Mouse (Mus musculus) myocyte (in vitro differentiated cells): ENCODE measurements at regions not wholly inside any gene's neighbourhood (a gene's known extent, or its start where the extent isn't known, plus 50 kb on each side); places are given as distances from the start of the nearest gene placed in this dataset.
"Not testable (repeated sequence)": the region's sequence is repeated elsewhere in the genome, so short reads cannot be mapped to it uniquely, and the experiment has no call there.

Experiments
- H3K27me3 ChIP-seq: one replicate; pipeline ENCODE4 v1.6.1; 2011; ENCODE audit not compliant: control insufficient read depth, insufficient read depth, insufficient read length
- H3K36me3 ChIP-seq: one replicate; pipeline ENCODE4 v1.6.1; 2011; ENCODE audit not compliant: control insufficient read depth, insufficient read depth
- H3K4me2 ChIP-seq: one replicate; pipeline ENCODE4 v1.6.1; 2011; ENCODE audit warnings: low read depth, control low read depth
- H3K4me3 ChIP-seq: one replicate; pipeline ENCODE4 v1.5.1; 2011; ENCODE audit warnings: mild to moderate bottlenecking, control low read depth, moderate library complexity
- H3K79me2 ChIP-seq: one replicate; pipeline ENCODE4 v1.6.1; 2011; ENCODE audit not compliant: control insufficient read depth, insufficient read depth
- H3ac ChIP-seq: one replicate; pipeline ENCODE4 v1.6.1; 2011; ENCODE audit not compliant: control insufficient read depth, insufficient read length
- CEBPB ChIP-seq: IDR thresholded peaks from 2 replicates; pipeline ENCODE4 v1.6.1; 2011; ENCODE audit warnings: mild to moderate bottlenecking, moderate library complexity; ENCODE audit not compliant: poor library complexity, insufficient read depth, severe bottlenecking
- E2F4 ChIP-seq: IDR thresholded peaks from one replicate; pipeline ENCODE4 v1.6.1; 2011; ENCODE audit warnings: mild to moderate bottlenecking, control low read depth, moderate library complexity; ENCODE audit not compliant: insufficient read depth
- MYOD1 ChIP-seq, 3 experiments: IDR thresholded peaks; one replicate each; pipeline ENCODE4 v1.6.1; 2011; ENCODE audit warnings: control low read depth in 2 of 3, low read depth in 2 of 3, mild to moderate bottlenecking in 2 of 3, moderate library complexity in 1 of 3; ENCODE audit not compliant: insufficient read length in 2 of 3, control insufficient read depth in 1 of 3
- MYOG ChIP-seq, 3 experiments: IDR thresholded peaks; one replicate each; pipeline ENCODE4 v1.6.1; 2011; ENCODE audit warnings: control low read depth in 2 of 3, low read depth in 2 of 3, mild to moderate bottlenecking in 2 of 3; ENCODE audit not compliant: insufficient read length in 2 of 3, control insufficient read depth in 1 of 3, insufficient read depth in 1 of 3
- POLR2A ChIP-seq: IDR thresholded peaks from one replicate; pipeline ENCODE4 v1.6.1; 2011; ENCODE audit warnings: low read depth, mild to moderate bottlenecking, control low read depth, moderate library complexity; ENCODE audit not compliant: insufficient read length
- POLR2AphosphoS2 ChIP-seq: IDR thresholded peaks from one replicate; pipeline ENCODE4 v1.6.1; 2011; ENCODE audit warnings: low read depth, control low read depth; ENCODE audit not compliant: insufficient read length
- REST ChIP-seq: IDR thresholded peaks from one replicate; pipeline ENCODE4 v1.6.1; 2011; ENCODE audit warnings: mild to moderate bottlenecking, control low read depth, moderate library complexity; ENCODE audit not compliant: insufficient read depth, insufficient read length
- SRF ChIP-seq: IDR thresholded peaks from one replicate; pipeline ENCODE4 v1.6.1; 2011; ENCODE audit warnings: low read depth; ENCODE audit not compliant: control insufficient read depth, insufficient read length
- TCF3 ChIP-seq: IDR thresholded peaks from one replicate; pipeline ENCODE4 v1.6.1; 2011; ENCODE audit warnings: low read depth, control low read depth; ENCODE audit not compliant: insufficient read length
- USF1 ChIP-seq: IDR thresholded peaks from one replicate; pipeline ENCODE4 v1.6.1; 2011; ENCODE audit warnings: low read depth, mild to moderate bottlenecking, control low read depth, moderate library complexity

DNA sequence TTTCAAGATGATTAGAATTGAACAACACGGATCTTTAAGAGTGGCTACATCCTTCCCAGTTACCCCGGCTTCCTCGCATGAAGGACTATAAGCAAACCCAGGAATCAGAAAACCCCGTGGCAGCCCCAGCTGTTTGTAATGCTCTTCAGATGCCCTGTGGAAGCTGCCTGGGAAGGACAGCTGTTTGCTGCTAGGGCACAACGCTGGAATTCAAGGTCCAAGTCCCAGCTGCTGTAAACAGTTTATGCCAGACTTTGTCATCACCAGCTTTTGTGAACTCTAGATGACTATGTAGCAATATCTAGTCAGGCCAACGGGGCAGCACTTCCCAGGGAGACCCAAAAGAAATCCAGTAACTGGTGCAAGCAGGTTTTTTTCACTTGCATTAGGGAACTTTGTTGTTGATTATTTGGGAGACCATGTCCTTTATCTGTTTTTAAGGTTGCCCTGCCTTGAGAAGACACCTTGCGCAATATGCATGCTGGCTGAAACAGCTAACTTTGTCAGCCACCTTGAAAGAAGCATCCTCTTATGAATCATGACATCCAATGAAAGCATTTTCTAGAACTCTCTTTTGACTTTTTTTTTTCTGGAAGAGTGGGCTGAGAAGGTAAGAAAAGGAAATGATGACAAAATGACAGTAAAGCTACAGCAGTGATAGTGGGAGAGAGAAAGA is 481.5 kb upstream of the Dab2 start:
- H3ac ChIP-seq, result no peak overlapping the region
- no peak overlapping the region for H3K4me3 ChIP-seq
- no peaks in the 10 kb centered on the region for H3K79me2 ChIP-seq
- H3K36me3 ChIP-seq, result no peaks in the 10 kb centered on the region
- TF ChIP-seq MYOG (IDR thresholded peaks at IDR 0.05; ENCODE audit: control insufficient read depth in 1 of 3, insufficient read depth in 1 of 3, insufficient read length in 2 of 3, low read depth in 2 of 3) (peak in 2 of 3 experiments; percentile 77 to 80), CEBPB (peak; percentile 67), POLR2AphosphoS2 (no peak), TCF3 (no peak), SRF (no peak), MYOD1 (IDR thresholded peaks at IDR 0.05; ENCODE audit: control insufficient read depth in 1 of 3, insufficient read length in 2 of 3, low read depth in 2 of 3) (peak; percentile 81 to 92 (median 86))
- no peaks in the 10 kb centered on the region for H3K27me3 ChIP-seq
- H3K4me2 ChIP-seq, result peak overlapping the region; percentile 8

DNA sequence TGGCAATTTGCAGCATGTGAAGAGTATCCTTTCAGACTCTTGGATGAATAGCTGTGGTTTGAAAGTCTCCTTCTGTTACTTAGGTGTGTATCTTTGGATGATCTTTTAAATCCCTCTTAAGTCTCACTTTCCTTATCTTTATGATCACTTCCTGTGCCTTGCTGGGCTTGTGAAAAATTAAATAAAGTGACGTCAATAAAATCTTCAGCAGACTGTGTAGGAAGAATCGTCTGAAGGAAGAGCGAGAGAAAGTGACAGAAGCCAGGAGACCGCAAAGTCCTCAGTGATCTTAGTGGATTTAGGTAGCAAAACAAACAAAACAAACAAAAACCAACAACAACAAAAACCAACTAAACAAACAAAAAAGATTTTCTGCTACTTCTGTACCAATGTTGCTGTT is 459.6 kb upstream of the Dab2 start:
- TF ChIP-seq REST, result no peak
- no peak for TF ChIP-seq POLR2AphosphoS2
- no peaks in the 10 kb centered on the region for H3K36me3 ChIP-seq
- no peak overlapping the region for H3ac ChIP-seq
- H3K79me2 ChIP-seq, result no peaks in the 10 kb centered on the region
- H3K4me3 ChIP-seq, result no peak overlapping the region
- no peak overlapping the region for H3K4me2 ChIP-seq
- no peaks in the 10 kb centered on the region for H3K27me3 ChIP-seq

DNA sequence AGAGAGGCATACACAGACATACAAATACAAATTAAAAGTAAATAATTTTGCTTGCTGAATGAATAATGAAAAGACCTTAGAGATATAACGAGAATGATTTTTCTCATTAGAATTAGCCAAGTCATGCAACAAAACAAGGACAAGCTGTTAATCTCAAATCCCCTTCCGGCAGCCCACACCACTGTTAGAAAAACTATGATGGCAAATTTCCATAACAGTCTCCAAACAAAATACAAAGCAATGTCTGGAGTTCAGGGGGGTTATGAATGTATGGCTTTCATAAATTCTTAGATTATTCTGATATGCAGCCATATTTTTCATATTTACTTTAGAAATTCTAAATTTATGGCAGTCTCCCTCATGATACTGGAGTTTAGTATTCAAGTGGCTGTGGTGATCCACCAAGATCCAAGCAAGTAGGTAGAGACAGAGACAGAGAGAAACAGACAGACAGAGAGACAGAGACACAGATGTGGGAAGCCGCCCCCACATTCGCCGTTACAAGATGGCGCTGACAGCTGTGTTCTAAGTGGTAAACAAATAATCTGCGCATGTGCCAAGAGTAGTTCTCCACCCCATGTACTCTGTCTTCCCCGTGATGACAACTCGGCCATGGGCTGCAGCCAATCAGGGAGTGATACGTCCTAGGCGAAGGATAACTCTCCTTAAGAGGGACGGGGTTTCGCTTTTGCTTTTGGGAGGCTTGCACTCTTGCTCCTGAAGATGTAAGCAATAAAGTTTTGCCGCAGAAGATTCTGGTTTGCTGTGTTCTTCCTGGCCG is 458.0 kb upstream of the Dab2 start:
- H3K79me2 ChIP-seq, H3ac ChIP-seq, H3K4me3 ChIP-seq, H3K36me3 ChIP-seq, H3K4me2 ChIP-seq, H3K27me3 ChIP-seq: not testable (repeated sequence)

DNA sequence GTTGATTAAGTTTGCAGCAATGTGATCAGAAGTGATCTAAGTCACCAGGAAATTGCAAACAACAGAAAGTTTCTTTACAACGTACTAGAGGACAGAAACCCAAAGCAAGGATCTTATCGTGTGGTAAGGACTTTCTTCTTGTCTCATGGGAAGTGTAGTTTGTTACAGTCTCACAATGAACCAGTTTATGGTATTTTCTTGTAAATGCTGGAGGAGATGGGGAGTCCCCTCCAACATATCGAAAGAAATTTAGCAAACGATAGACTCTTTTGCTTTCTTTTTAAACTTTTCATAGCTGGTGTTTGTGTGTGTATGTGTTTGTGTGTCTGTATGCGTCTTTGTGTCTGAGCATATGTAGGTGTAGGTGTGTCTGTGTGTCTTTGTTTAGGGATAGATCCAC is 453.0 kb upstream of the Dab2 start:
- H3ac ChIP-seq, result no peak overlapping the region
- H3K4me3 ChIP-seq, result no peak overlapping the region
- no peaks in the 10 kb centered on the region for H3K79me2 ChIP-seq
- H3K36me3 ChIP-seq, result no peaks in the 10 kb centered on the region
- no peak overlapping the region for H3K4me2 ChIP-seq
- H3K27me3 ChIP-seq, result no peaks in the 10 kb centered on the region
- TF ChIP-seq MYOG (IDR thresholded peaks at IDR 0.05; ENCODE audit: control insufficient read depth in 1 of 3, insufficient read depth in 1 of 3, insufficient read length in 2 of 3, low read depth in 2 of 3) (no peak), TCF3 (no peak), POLR2AphosphoS2 (no peak)

DNA sequence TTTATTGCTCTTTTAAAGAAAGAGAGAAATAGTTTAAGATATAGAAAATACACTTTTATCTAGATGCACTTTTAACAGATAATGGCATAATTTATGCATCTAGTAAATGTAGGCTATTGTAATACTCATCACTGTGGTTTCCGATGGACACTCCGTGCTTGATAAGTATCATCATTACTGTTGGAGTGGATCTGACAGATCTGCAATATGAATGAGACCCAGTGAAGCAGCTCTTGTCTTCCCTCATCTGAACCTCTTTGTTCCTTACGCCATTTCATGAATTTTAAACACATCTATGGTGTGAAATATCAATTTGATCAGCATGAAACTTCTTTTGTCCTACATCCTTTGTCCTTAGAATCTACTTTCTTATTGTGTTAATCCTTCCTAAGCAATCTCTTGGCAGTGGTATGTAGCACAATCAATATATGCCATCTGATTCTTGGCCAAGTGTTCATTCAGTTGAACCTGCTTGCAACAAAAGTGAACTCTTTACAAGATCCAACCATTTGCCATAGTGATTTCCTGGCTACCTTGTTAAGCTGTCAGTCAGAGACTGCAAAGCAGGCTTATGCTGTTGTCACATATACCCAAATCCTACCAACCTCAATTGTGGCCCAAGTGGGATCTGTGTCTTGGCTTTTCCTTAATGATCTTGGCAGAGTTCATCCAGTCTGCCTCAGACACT is 452.0 kb upstream of the Dab2 start:
- no peak overlapping the region for H3K4me2 ChIP-seq
- H3K36me3 ChIP-seq, result no peaks in the 10 kb centered on the region
- TF ChIP-seq MYOG (IDR thresholded peaks at IDR 0.05; ENCODE audit: control insufficient read depth in 1 of 3, insufficient read depth in 1 of 3, insufficient read length in 2 of 3, low read depth in 2 of 3) (no peak), POLR2AphosphoS2 (no peak)
- H3K27me3 ChIP-seq, result no peaks in the 10 kb centered on the region
- no peak overlapping the region for H3K4me3 ChIP-seq
- no peak overlapping the region for H3ac ChIP-seq
- H3K79me2 ChIP-seq, result no peaks in the 10 kb centered on the region

DNA sequence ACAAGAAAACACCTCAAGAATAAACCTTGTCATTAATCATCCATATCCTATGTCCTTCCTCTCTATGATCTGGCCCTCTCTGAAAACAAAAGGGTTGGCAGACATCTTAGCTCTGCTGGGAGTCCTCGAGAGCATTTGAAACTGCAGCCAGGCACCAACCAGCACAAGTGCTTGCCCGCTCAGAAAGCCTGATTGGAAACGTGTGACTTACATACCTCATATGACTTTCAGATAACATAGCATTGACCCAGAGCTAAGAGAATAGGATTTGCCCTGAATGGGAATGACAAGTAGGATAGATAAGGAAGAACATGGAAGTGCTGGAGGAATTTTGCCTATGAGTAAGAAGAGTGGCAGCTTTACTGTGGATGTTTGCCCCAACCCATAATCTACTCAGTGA is 447.1 kb upstream of the Dab2 start:
- H3K79me2 ChIP-seq, result no peaks in the 10 kb centered on the region
- H3K4me2 ChIP-seq, result no peak overlapping the region
- H3K36me3 ChIP-seq, result no peaks in the 10 kb centered on the region
- no peak for TF ChIP-seq E2F4
- TF ChIP-seq TCF3, result no peak
- no peak for TF ChIP-seq POLR2A
- no peak for TF ChIP-seq USF1
- no peaks in the 10 kb centered on the region for H3K27me3 ChIP-seq
- no peak overlapping the region for H3ac ChIP-seq
- no peak overlapping the region for H3K4me3 ChIP-seq
